Mouse (Mus musculus) heart, postnatal 36 days (tissue): ENCODE measurements at regions not wholly inside any gene's neighbourhood (a gene's known extent, or its start where the extent isn't known, plus 50 kb on each side); places are given as distances from the start of the nearest gene placed in this dataset.
"Not testable (repeated sequence)": the region's sequence is repeated elsewhere in the genome, so short reads cannot be mapped to it uniquely, and the experiment has no call there.

Experiments used
- DNase-seq, 2 experiments: peaks; one replicate each; pipeline ENCODE4 v3.0.0; 2021 to 2022
- intact Hi-C: fragments of 180-260 bp; cut with DNase I; formaldehyde crosslinking; loops from one replicate; pipeline ENCODE4 v1.15.1; 2025

DNA sequence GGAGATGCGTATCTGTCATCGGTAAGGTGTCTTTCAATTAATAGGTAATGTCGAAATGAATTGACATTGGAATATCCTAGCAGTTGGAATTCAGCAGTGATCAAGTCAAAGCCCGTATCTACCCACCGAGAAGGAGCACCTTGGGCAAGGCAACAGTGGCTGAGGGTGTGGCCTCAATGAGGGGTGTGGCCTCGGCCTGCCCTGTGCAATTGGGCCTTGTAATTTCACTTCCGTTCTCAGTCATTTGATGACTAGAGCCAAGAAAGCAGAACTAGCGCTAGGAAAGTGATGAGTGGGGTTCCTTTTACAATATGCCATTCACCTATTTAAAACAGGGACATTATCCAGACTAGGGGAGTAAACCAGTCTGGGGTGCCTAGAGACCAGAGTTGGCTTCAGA is 77.6 kb downstream of the Elovl4 start:
- DNase-seq = no peak

DNA sequence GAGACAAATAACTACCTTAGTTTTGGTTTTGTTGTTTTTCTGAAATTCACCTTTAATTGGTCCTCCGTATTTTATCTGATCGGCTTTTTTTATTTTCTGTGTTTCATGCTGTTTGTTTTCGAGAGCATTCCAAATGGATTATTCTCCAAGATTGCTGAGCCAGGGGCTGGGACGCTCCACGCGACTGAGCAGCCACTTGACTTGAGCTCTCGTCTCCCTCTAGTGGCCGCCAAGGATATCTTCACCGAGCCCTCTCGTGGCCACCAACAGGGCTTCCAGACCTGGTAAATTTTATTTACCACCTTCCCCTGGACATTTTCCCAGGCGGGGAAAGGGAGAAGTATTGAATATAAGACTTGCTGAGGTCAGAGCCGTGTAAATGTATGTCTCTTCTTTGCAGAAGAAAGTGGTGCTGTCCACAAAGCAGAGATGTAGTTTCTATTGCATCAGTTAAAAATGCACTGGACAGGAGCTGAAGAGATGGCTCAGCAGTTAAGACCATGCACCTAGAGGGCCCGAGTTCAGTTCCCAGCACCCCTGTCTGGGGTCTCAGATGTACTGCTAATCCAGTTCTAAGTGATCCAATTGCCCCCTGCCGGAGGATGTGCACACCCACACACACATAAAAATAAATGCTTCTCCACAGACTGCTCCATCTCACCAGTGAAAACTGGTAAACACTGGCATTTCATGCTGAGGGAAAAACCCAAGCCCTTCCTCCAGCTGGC is 78.5 kb downstream of the Elovl4 start:
- intact Hi-C loops = no loop called here
- peak; percentile 54 to 63 for DNase-seq

More for the DNA sequence above, 77.6 kb downstream of the Elovl4 start:
- intact Hi-C loops = no loop called here

DNA sequence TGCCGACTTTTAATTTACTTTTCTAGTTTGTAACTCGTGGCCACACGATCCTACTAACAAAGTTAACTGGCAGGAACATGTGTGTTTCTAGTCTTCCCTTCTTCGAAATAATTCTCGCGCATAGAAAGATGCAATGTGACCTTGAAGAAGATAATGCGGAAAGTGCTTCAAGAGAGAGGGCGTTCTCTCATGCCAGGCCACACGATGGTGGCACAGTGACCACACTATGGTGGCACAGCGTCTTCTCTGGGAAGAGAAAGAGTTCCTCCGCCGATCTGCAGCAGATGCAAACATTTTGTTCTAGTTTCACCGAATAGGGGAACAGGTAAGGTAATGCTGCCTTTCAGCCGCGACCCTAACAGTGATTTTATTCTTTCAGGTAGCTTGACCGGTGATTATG is 79.1 kb downstream of the Elovl4 start:
- intact Hi-C loops = no loop called here
- DNase-seq = no peak

DNA sequence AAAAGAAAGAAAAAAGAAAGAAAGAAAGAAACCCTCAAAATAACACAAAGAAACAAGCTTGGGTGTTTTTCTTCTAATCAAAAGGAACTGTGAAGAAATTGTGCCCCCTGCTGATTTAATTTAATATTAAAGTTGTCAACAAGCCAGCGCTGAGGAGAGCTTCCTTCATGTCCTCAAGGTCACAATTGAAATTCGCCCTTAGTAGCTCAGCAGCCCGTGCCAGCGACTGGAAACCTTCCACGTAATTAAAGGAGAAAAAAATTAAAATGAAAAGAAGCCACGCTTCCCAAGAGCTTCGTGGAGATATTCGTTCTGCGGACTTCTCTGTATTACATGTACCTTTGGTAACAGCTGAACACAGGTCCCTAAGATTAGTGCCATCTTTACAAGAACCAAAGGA is 80.0 kb downstream of the Elovl4 start:
- DNase-seq = peak; percentile 11 to 31
- intact Hi-C loops = no loop called here

DNA sequence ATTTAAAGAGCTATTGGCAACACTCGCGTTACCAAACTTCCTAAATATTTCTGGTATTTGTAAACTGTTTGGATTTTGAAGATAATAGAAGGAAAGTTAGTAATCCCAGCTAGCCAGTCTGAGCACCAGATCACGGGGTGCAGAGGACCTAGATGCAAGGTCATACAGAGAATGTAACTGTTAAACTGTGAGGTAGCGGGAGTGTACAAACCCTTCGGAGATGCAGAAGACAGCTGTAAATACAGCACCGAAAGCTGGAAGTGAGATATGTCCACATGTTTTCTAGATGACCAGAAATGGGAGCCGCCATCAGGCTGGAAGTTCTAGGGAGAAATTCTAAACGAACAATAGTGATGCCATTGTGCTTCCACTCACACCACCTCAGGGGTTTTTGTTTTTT is 80.5 kb downstream of the Elovl4 start:
- DNase-seq = no peak
- intact Hi-C loops = no loop called here

GRCm38 (mm10) chr9:83720982-83721381 is 85.1 kb downstream of the Elovl4 start:
- intact Hi-C loops = no loop called here

DNA sequence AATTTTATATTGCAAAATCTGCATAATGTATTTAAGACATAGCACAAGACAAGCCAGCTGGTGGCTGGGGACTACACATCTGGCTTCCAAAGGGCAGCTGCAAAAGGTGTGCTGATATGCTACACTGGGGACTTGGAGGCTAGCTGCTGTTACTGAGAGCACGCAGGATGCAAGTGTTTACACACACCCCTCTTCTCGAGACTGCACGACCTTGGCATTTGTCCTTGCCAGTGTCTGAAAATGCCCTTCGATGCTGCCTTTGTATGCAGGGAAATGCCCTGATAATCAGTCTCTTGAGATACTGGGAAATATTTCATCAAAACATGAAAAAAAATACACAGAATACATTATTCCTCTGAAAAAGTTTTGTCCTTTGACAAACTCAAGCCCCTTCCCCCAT is 86.3 kb downstream of the Elovl4 start:
- DNase-seq = no peak
- intact Hi-C loops = no loop called here

More at GRCm38 (mm10) chr9:83720982-83721381, 85.1 kb downstream of the Elovl4 start:
- DNase-seq = no peak

DNA sequence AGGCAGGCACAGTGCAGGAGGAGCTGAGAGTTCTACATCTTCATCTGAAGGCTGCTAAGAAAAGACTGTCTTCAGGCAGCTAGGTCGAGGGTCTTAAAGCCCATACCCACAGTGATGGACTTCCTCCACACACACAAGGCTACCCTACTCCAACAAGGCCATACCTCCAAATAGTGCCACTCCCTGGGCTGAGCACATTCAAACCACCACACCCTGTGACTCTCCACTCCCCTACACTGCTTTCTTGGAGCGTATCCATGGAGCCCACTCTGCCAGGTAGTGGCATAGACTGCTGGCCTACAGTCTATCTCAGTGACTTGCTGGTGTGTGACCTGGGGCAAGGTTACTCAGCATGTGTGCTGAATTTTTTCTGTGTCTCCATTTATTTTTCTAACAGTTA is 88.0 kb downstream of the Elovl4 start:
- DNase-seq, intact Hi-C loops: not testable (repeated sequence)

- no peak for DNase-seq
- intact Hi-C loops = no loop called here
These were observed 89.8 kb downstream of the Elovl4 start for GRCm38 (mm10) chr9:83716101-83716763.

DNA sequence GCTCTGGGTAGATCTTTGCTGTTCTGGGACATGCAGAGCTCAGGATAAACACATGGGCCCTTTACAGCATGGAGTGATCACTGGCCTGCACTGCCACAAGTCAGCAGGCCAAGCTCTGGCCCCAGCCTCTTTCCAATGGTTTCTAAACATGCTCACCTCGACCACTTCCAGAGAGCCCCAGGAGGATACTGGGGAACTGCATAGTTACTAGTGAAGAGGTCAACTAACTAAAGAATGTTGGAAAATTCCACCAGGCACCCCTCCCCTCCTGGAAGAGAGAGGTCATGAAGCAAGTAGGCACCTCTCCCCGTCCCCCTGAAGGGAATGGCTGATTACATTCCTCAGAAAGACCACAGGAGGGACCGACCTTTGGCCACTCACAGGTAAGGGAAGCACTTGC is 98.7 kb downstream of the Elovl4 start:
- intact Hi-C loops = no loop called here
- no peak for DNase-seq

- intact Hi-C loops = no loop called here
- no peak for DNase-seq
These were observed 100.0 kb downstream of the Elovl4 start for GRCm38 (mm10) chr9:83706071-83706470.

GRCm38 (mm10) chr9:83704186-83704585 is 101.9 kb downstream of the Elovl4 start:
- intact Hi-C loops = no loop called here
- DNase-seq = no peak

DNA sequence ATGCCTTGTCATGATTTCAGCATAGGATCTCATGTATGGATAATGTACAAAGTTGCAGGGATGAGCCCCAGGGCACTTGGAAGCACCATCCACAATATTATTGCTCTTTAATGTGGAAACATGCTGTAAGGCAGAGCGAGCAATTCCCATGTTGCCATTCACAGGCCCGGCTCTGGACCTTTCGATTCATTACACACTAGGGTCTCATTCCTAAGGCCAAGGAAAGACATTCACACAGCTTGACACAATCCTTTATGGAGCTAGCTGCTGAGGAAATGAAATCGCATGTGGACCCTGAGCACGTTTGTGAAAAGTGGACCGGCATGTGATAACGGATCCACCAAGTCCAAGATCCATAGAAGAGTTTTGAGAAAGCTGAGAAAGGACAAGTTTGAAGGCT is 105.2 kb downstream of the Elovl4 start:
- intact Hi-C loops = no loop called here
- DNase-seq = no peak

DNA sequence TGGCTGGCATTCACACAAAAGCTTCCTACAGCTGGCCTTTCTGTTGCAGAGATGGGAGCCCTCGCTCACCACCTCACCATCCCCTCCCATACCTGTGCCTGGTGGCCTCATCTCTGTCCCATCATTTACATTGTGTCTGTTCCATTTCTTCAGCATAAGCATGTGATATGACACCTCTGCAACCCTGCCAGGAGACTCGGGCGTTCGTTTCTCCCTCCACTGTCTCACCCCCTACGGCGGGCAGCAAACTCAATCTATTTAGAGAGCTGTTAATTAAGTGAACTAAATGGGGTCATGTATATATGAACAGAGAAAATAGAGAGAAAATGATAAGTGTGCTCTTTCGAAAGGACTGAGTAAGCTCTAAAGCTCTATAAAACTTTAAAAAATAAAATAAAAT is 106.0 kb downstream of the Elovl4 start:
- DNase-seq = no peak
- intact Hi-C loops = no loop called here

- DNase-seq = peak; percentile 47 to 72
- intact Hi-C loops = loop anchor here (2.0 to 5.0 kb wide), 3 partner anchors 39 to 203 kb away; no protein-coding TSS in a partner anchor
These were observed 114.5 kb downstream of the Elovl4 start for GRCm38 (mm10) chr9:83691332-83692198.
